Mouse (Mus musculus): ENCODE results near the gene Svs4. TPM values are rescaled to one million over a fixed set of nuclear protein-coding genes. Genes with fewer than 3 reads are reported as not detected.

Svs4 gene
- polyA plus RNA-seq (2021; fragmentation: Nextera tagmentation) = not detected in 2 replicates
- long read RNA-seq, experiment 1 = 0 reads
- long read RNA-seq, experiment 2 = 0 reads

GRCm38 (mm10) chr2:164278359-164278758 is at the start of gene Svs4:
Gene Svs4 (minus strand): TSS chr2:164278459.

GRCm38 (mm10) chr2:164316451-164316850 is 38.2 kb upstream of the Svs4 start, which contains the start of gene Svs6:
Gene Svs6 (plus strand): TSS chr2:164316751.

GRCm38 (mm10) chr2:164288968-164289367 is 10.7 kb upstream of the Svs4 start, which contains the start of gene Svs3a:
Gene Svs3a (plus strand): TSS chr2:164289268.

GRCm38 (mm10) chr2:164256540-164256939 is 21.7 kb downstream of the Svs4 start, which contains the start of gene Svs3b:
Gene Svs3b (minus strand): TSS chr2:164256640.

GRCm38 (mm10) chr2:164238366-164238765 is 39.9 kb downstream of the Svs4 start, which contains the start of gene Svs2:
Gene Svs2 (minus strand): TSS chr2:164238466.

Other genes starting within 250 kb of the Svs4 start
- gene Stk4, start 208.1 kb downstream of the Svs4 start, polyA plus RNA-seq (2021; fragmentation: Nextera tagmentation) = 13.3 and 21.5 TPM in 2 replicates
- 105 and 112 TPM in 2 replicates for gene Tomm34, start 207.3 kb downstream of the Svs4 start, polyA plus RNA-seq (2021; fragmentation: Nextera tagmentation)
- gene Kcns1, start 107.3 kb downstream of the Svs4 start, polyA plus RNA-seq (2021; fragmentation: Nextera tagmentation) = 6.0 and 9.7 TPM in 2 replicates
- not detected in 2 replicates for gene Wfdc5, start 95.7 kb downstream of the Svs4 start, polyA plus RNA-seq (2021; fragmentation: Nextera tagmentation)
- gene Wfdc12, start 87.9 kb downstream of the Svs4 start, polyA plus RNA-seq (2021; fragmentation: Nextera tagmentation) = not detected in 2 replicates
- not detected in 2 replicates for gene Wfdc15a, start 78.3 kb downstream of the Svs4 start, polyA plus RNA-seq (2021; fragmentation: Nextera tagmentation)
- not detected in 2 replicates for gene Wfdc15b, start 56.8 kb downstream of the Svs4 start, polyA plus RNA-seq (2021; fragmentation: Nextera tagmentation)
- not detected in 2 replicates for gene Svs2, start 40.0 kb downstream of the Svs4 start, polyA plus RNA-seq (2021; fragmentation: Nextera tagmentation)
- not detected in 2 replicates for gene Svs3b, start 21.8 kb downstream of the Svs4 start, polyA plus RNA-seq (2021; fragmentation: Nextera tagmentation)
- not detected in 2 replicates for gene Svs3a, start 10.8 kb upstream of the Svs4 start, polyA plus RNA-seq (2021; fragmentation: Nextera tagmentation)
- not detected in 2 replicates for gene Svs6, start 38.3 kb upstream of the Svs4 start, polyA plus RNA-seq (2021; fragmentation: Nextera tagmentation)
- not detected in 2 replicates for gene Svs5, start 54.3 kb upstream of the Svs4 start, polyA plus RNA-seq (2021; fragmentation: Nextera tagmentation)
- 0.40 TPM in 1 of 2 replicates, not detected in the other for gene Slpi, start 110.6 kb upstream of the Svs4 start, polyA plus RNA-seq (2021; fragmentation: Nextera tagmentation)
- gene Rbpjl, start 124.7 kb upstream of the Svs4 start, polyA plus RNA-seq (2021; fragmentation: Nextera tagmentation) = 0.16 and 0.23 TPM in 2 replicates
- gene Matn4, start 126.7 kb upstream of the Svs4 start, polyA plus RNA-seq (2021; fragmentation: Nextera tagmentation) = 3.8 and 3.9 TPM in 2 replicates
- 156 and 202 TPM in 2 replicates for gene Sdc4, start 165.4 kb upstream of the Svs4 start, polyA plus RNA-seq (2021; fragmentation: Nextera tagmentation)
- 99.5 and 102 TPM in 2 replicates for gene Sys1, start 178.5 kb upstream of the Svs4 start, polyA plus RNA-seq (2021; fragmentation: Nextera tagmentation)
- gene Gm20458, start 182.5 kb upstream of the Svs4 start, polyA plus RNA-seq (2021; fragmentation: Nextera tagmentation) = 4.3 and 26.7 TPM in 2 replicates
- not detected in 2 replicates for gene Trp53tg5, start 195.3 kb upstream of the Svs4 start, polyA plus RNA-seq (2021; fragmentation: Nextera tagmentation)
- gene Dbndd2, start 207.6 kb upstream of the Svs4 start, polyA plus RNA-seq (2021; fragmentation: Nextera tagmentation) = 233 and 239 TPM in 2 replicates
- gene Pigt, start 219.1 kb upstream of the Svs4 start, polyA plus RNA-seq (2021; fragmentation: Nextera tagmentation) = 43.3 and 44.2 TPM in 2 replicates